Mouse (Mus musculus): ENCODE results near the gene Hcfc2.

Hcfc2 gene

DNA sequence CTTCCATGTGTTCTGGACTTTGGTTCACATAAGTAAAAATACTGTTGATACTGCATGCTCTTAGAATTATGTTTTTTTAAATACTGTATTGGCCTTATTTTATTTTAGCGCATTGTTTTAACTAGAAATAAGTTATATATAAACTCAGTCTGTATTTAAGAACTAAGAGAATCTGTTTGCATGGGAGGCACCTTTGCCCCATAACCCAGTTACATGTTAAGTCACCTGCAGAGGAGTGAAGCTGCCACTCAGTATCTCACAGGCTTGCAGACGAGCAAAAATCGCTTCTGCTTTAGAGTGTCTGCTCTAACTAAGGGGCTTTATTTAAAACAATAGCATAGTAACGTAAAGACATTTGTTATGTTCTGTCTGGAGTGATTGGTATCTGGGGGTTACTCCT, 45.9 kb downstream of the Hcfc2 start:
- no peak for DNase-seq

DNA sequence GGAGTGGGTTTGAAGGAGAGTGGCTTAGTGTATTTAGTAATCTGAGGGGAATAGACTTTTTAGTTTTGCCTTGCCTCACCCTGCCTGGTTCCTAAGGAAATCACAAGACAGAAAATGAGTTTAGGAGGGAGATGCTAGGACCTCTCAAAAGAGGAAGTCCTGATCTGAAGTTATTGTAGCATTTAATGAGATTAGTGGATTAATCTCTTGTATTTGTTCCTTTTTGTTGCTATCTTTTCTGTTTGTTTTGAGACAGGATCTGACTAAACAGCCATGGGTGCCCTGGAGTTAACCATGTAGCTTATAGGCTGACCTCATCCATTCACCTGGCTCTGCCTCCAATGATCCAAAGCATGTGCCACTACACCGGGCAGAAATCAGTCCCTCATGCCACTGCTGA, 46.6 kb downstream of the Hcfc2 start:
- no peak for DNase-seq

DNA sequence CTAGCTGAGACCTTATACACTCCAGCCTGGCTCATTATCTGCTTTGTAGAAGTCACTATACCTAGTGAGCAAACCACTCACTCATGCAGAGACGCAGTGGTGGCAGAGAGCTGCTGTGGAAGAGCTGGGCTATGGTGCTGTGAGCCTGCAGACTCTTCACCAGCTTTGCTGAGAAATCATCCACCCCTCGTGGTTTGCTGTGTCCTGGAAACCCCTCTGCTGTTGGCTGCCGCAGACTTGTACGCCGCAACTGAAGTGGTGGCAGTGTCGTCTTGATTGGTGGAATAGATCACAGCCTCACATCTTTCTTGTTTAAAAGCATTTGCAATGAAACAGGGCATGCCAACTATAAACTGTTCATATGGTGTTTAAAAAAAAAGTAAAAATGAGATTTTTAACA, 48.3 kb downstream of the Hcfc2 start:
- no peak for DNase-seq

DNA sequence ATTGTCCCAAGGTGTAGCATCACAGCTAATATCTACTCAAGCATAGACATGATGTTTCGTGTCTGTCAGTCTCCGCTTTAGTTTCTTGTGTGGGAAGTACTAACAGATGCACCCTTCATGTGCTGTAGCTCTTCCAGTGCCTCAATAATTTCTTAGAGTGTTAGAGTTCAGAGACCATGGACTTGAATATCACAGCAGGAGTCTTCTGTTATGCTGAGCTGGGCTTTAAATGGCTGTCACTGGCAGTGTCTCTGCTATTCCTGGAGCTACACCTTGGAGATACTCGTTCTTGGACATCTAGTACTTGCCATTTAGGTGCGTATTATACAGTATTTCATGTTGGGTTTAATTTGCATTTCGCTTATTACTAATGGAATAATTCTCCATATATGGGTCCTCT, 49.3 kb downstream of the Hcfc2 start:
- DNase-seq, result no peak

DNA sequence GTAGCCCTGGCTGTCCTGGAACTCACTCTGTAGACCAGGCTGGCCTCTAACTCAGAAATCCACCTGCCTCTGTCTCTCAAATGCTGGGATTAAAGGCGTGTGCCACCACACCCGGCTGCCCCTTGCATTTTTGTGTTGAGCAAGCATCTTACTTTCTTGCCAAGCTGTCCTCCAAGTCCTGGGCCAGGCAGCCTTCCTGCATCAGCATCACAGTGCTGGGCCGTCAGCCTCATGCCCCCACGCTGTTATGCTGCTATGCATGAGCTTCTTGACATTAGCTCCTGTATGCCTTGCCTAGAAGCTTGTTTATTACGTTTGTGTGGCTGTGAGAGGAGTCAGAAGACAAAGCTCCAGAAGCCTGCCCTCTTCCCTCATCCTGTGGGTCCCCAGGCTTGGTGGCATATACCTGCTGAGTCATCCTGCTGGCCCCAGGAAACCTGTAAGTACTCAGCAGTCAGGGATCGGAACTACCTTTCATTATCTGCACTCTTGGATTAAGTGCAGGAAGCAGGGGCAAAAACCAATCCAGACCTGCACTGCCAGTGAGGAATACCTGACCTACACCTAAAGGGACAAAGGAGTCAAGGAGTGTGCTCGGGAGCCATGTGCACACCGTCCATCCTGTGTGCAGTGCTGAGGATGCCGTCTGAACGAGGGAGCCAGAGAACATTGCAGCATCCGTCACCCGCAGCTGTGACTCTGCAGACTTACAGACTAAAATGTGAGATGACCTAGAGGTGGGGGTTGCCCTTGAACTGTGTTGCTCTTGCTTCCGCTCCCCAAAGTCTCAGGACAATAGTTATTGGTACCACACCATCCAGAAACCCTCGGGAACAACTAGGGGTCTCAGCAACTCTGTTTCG, 51.3 kb downstream of the Hcfc2 start:
- no peak for DNase-seq

DNA sequence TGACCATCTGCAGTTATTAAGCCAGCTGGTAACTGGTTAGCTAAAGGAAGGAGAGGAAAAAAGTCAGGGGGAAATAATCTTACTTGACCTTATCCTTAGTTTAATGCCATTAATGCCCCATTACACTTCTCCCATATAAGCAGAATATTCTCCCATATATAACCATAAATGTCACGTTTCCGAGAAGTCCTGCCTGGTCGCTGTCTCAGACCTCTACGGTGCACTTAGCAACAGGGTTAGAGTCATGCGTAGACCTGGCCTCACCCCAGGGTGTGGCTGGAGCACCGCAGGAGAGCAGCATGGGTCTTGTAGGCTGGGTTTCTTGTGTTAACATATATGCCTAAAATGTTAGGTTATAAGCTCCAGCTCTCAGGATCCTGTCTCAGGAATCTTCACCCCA, 54.8 kb downstream of the Hcfc2 start:
- DNase-seq, result no peak

DNA sequence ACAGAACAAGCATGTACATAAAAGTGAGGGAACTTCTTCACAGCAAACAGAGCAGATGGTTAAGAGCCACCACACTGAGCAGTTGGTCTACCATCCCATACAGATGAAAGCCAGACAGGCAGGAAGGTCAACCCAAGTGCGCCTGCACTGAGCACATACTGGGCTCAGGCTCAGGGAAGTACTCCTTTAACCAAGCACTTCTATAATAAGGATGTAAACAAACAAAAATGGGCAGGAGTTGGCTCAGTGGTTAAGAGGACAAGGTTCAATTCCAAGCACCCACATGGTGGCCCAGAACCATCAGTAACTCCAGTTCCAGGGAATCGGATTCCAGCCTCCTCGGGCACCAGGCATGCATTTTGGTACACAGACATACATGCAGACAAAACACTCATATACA, 57.0 kb downstream of the Hcfc2 start:
- DNase-seq, result no peak

DNA sequence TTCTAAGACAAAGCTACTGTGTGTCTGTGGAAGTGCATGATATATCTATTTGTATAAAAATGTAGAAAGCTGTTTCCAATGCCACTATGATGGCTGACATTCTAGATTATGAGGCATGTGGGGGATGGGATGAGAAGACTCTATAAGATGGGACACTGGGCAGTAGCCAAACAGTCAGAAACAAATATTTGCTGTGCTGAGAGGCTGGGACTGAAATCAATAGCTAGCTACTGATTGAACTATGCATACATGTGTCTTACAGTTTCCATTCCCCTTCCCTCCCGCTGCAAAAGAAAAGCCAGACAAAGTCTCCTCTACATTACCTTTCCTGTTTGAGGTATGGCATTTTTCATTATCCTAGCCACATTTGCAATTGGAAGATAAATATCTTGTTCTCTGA, 58.7 kb downstream of the Hcfc2 start:
- no peak for DNase-seq

DNA sequence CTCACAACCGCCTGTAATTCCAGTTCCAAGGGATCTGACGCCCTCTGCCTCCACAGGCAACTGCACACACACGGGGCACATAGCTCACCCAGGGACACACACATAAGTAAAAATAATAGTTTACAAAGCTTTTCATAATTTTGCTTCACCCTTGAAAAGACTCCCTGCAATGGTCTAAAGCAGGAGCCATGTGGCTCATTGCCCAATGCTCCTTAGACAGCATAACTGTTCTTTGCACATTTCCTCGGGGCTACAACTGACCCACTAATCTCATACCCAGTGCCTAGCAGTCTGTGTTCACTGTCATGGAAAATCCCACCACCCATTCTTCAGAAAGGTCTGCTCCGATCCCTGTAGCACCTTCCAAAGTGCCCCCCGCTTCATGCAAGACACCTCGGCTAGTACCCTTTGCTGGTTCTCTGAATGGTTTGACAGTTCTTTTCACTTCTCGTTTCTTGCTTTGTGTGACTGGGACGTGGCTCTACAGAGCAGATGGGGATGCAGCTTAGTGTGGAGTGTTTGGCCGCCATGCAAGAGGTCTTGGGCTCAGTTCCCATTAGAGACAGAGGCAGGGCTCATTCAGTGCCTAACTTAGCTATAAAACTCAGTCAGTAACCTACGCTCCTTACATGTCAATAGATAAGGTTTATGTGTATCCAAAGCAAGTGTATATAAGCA, 59.4 kb downstream of the Hcfc2 start:
- DNase-seq, result no peak

DNA sequence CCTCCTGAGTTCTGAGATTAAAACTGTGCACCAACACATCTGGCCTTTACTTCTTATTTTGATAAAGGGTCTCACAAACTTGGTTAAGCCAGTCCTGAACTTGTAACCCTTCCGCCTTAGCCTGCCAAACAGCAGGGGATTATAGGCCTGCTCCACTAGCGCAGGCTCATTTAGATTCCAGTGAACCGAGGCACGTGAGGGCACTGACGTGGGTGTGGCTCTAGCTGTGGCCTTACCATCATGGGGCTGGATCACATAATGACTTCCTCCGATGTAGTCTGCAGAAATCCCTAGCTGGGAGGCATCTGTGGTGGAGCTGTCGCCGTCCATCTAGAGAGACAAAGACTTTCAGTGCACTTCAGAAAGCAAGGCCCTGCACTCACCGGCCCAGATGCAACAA, 60.5 kb downstream of the Hcfc2 start:
- no peak for DNase-seq

DNA sequence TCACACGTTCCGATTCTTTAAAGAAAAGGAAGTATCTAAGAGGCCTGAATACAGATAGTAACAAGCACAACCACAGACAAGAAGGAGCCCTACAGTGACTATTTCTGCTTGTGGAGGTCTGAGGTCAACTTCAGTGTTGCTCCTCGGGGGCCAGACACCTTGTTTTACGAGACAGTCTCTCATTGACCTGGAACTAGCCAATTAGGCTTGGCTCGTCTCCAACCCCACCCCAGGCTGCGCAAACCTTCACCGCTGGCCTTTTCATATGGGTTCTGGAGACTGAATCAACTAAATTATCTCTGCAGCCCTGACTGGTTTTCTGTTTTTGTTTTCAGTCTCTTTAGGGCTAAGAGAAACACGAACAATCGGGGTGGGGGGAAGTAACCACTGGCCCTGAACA, 61.4 kb downstream of the Hcfc2 start:
- DNase-seq, result peak in 1 of 2 experiments; percentile 24

DNA sequence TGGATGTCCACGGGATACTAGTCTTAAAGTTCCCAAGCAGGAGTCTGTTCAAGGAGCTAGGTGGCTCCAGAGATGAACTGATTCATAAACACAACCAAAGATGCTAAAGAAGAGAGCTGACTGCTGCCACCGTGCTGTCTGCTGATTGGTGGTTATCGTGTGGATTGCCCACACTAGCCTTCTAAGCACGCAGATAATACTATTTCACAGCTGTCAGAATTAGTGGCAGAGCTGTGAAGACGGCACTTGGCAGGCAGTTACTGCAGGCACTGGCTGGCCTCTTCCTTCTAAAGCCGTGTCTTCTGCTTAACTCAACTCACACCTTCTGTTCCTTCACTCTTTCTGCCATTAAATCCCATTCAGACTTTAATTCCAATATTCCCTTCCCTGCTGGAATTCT, 62.4 kb downstream of the Hcfc2 start:
- no peak for DNase-seq

DNA sequence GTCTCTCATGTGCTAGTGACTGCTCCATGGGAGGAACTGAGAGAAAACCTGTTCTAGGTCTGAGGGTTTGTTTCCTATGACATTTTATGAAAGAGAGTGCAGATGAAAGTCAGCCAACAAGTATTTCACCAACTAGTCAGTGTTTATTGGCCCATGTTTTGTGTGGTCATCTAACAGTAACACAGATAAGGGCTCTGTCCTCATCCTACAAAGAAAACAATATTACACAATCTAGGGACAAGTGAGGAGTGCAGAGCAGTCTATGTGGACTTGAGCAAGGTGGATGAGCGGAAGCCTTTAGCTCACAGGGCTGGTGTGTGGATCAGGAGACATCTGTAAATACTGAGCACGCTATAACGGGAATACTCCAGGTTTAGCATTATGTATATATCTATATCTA, 62.9 kb downstream of the Hcfc2 start:
- DNase-seq, result no peak

DNA sequence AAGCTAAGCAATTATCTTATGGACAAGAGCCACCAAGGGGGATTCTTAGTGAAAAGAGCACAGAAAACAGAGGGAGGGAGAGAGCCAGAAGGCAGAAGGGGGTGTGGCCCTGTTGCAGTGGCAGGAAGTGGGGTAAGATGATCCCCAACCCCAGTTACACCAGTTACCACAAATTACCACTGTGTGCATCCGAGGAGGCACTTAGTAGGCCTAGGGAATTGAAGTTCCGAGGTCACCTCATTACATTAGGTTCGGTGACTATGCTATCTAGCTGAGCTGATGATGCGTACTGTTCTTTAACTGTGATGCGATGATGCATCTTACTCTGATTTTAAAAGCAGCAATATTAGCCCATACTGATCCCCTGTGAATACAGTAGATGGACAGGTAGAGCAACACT, 63.7 kb downstream of the Hcfc2 start:
- DNase-seq, result no peak

DNA sequence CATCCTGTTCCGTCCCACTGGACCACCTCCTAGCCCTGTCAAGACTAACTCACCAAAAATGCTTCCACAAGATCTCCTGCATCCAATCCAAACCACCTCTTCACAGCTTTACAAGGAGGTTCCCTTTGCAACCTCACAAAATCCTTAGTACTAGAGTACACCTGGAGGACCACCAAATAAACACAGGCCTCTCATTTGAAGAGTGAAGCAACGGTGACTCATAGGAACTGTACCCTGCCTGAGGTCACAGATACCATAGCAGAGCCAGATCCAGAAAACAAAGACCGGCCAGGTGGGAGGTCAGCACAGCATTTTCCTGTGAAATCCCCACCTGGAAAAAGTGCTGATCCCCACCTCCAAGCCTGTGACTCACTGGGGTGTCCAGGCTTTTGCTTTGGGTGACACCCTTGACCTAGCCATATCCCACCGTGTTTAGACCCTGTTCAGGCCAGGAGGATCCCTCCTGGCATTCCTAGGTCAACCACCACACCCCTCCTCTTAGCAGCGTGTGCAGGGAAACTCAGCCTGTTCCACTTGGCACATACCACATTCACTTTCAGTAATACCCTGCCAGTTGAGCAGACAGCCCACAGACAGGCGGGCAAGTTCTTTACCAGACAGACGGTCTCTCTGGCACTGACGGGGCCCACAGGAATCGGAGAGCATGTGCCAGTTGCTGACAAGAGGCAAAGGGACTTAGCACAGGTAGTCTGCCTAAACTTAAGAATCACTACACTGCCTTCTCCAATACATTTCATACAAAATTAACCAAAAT, 65.3 kb downstream of the Hcfc2 start:
- DNase-seq, result peak; percentile 53 to 64

DNA sequence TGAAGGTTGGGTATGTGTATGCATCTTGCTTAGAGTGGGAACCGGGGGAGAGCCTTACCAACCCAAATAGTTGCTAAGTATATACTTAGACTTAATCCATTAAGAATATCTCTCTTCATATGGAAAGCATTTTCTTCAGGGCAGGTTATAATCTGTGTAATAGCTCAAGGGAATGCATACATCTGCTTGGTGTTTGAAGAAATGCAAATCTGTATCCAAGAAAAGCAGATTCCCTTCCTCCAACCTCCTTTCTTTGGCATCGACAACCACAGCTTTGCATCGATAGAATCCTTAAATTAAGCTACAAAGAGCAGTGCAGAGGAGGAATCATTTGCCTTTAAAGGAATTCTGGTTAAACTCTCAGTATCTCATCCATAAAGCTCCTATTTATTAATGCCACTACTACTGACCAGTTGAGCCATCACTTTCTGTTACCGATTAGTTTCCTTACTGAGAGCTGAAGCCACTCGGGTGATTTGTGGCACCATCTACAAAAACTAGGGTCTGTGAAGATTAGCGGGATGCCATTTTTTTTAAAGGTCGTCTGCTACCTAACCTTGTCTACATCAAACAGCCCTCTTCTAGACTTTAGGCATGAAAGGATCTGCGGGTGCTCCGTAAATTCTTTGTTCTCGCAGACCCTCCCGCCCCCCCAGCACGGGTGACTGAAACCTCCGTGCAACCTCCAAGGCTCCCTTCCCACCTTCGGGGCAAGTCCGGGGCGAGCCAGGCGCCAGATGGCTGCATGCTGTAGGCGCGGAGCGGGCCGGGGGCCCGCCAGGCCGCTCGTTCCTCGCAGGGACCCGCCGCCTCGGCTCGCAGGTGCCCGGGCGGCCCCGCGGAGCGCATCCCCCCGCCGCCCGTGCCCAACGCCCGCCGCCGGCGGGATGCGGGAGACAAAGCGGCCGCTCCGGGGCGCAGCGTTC, 67.1 kb downstream of the Hcfc2 start:
- peak; percentile 48 to 69 for DNase-seq

DNA sequence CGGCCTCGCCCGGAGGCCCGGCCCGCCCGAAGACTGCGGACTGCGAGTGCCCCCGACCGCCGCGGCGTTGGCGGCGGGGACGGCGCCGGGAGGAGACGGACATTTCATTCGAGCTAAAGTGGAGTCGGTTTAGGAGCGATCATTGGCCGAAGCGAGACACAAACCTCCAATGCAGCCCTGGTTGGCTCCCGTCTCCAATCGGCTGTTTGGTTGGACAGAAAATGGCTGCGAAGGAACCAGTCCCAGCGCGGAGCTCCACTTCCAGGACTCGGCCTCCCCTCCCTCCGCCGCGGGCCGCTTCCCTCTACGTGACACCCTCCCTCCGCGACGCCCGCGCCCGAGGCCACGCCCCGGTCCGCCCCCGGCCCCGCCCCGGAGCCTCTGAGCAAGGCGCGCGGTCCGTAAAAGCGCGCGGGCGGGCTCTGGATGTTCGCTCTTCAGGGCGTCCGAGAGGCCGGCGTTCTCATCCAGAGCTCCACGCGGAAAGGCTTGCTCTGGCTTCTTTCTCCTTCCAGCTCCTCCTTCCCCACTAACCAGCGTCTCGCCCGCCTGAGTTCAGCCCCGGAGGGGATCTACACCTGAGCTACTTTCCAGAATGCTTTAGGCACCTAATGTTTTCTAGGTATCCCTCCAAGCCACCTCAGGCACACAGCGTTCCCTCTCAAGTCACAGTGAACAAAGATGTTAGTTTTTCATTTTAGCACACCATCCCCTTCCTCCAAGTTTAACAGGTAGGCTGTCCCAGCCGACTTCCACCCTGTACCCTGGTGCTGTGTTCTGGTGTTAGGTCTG, 68.1 kb downstream of the Hcfc2 start, which contains the start of gene Nfyb:
TSS of gene Nfyb (minus strand) at position 305 of the 792 bp plus-strand sequence.
- DNase-seq, result peak; percentile 98

DNA sequence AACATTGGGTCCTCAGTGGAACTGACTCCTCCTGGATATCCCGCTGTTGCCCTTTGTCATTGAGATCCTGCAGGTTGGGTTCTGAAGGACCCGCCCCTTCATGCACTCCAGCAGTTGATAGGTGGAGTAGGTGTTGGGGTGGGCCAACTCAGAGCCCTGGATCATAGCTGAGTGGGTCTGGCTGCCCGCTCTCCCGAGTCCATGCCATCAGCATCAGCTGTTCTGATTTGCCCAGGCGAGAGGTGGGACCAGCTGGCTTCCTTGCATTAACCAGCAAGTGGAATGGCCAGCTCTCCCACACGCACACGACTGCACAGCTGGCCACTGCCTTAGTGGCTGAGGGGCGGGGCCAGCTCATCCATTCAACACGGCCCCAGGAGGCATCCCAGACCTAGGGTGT, 72.9 kb downstream of the Hcfc2 start:
- DNase-seq, result no peak

DNA sequence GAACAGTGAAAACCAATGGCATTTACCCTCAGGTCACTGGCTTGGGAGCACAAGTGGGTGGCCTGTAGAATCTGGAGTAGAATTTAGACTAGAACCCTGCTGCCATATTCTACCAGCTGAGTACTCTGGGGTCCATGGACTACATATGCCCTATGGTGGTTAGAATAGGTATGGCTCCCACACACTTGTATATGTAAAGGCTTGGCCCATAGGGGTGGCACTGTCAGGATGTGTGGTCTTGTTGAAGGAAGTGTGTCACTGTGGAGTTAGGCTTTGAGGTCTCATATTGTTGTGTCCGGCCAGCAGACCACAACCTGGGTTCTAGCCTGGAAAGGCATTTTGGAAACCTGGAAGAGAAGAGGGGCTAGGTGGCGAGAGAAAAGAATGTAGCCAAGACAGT, 74.8 kb downstream of the Hcfc2 start:
- no peak for DNase-seq

DNA sequence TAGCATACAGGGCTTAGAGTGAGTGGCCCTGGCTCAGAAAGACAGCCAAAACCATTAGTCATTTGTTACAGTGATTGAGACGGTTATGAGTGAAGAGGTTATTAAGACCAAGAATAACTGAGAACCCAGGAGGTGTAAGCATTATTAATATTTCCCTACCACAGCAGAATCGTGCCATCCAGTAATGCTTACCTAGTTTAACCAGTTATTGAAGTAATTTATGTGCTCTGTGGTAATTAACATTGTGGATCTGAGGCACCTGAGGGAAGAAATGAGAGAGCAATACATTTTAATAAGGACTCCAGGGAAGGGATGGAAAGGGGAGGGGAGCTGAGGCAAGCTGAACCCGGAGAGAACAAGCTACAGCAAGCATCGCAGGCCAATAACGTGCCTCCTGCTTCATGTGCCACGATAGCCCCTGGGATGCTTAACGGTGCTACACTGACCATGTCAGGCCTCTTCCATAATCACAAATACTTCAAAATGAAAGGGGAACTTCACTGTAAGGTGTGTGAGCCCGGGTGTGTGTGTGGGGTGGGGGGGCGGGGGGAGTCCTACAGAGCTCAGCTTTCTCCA, 75.7 kb downstream of the Hcfc2 start:
- no peak for DNase-seq

DNA sequence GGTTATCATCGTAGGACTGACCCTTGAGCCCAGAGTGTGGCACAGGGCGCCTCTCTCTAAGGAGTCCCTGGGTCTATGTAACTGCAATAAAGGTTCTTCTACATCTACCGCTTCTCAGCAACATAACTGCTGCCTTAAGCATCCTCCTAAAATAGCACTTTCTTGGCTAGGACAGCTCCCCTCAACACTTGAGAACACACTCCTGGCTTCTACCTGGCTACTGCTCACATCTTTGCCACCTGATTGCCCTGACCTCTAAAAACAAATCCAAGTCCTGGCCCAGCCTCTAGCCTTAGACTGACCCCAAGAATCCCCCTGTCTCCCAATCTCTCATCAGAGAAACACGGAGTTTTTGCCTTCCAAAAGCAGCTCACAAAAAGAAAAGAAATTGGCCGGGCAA, 78.9 kb downstream of the Hcfc2 start:
- DNase-seq, result no peak

Data from cerebellum, adult 18-20 months (tissue).